Mouse (Mus musculus) cerebellum, adult 2 months (tissue): ENCODE measurements around the gene Ccdc194.

Source experiments
- CTCF ChIP-seq: fragments of 200-500 bp; IDR thresholded peaks from 2 replicates; pipeline ENCODE4 v1.5.1; 2011; ENCODE audit warnings: low read depth, mild to moderate bottlenecking, control low read depth, low read length, moderate library complexity, borderline replicate concordance; ENCODE audit not compliant: insufficient read depth
- POLR2A ChIP-seq: fragments of 200-500 bp; IDR thresholded peaks from 2 replicates; pipeline ENCODE4 v1.6.1; 2011; ENCODE audit warnings: low read length, control low read depth, borderline replicate concordance; ENCODE audit not compliant: insufficient read depth

- TF ChIP-seq CTCF (no peak), POLR2A (no peak)
Measured at GRCm38 (mm10) chr8:71552770-71553169, 27.3 kb upstream of the Ccdc194 start.
